Mouse (Mus musculus) MEL (cell line): ENCODE data around the gene Cdca5. TPM values are rescaled to one million over a fixed set of nuclear protein-coding genes. Genes with fewer than 3 reads are reported as not detected.
A peak's percentile ranks its signal among the peaks of the same experiment; 100 is the strongest.

Experiments used
- DNase-seq: peaks from one replicate; pipeline ENCODE4 v3.0.0; 2011; ENCODE audit warnings: low read depth, low spot score
- H3K27ac ChIP-seq: 2 replicates; pipeline ENCODE4 v1.5.1; 2012; ENCODE audit warnings: low read depth, mild to moderate bottlenecking, control low read depth, low read length, moderate library complexity; ENCODE audit not compliant: control insufficient read depth
- H3K27me3 ChIP-seq, 2 experiments: fragments of 150-350 bp in 1 of 2; sonication (generic) in 1 of 2; 2 replicates each; pipeline ENCODE4 v1.6.1; 2012; ENCODE audit warnings: low read length in 2 of 2, mild to moderate bottlenecking in 2 of 2, improper control_type of control experiment in 1 of 2, moderate library complexity in 1 of 2; ENCODE audit not compliant: insufficient read depth in 2 of 2, control insufficient read depth in 1 of 2
- H3K36me3 ChIP-seq, 2 experiments: 2 replicates each; pipeline ENCODE4 v1.6.1; 2012 to 2014; ENCODE audit warnings: low read length in 2 of 2, improper control_type of control experiment in 1 of 2, inconsistent platforms in 1 of 2, mild to moderate bottlenecking in 1 of 2; ENCODE audit not compliant: insufficient read depth in 2 of 2, control insufficient read depth in 1 of 2
- H3K4me1 ChIP-seq, 2 experiments: fragments of 150-350 bp in 1 of 2; sonication (generic) in 1 of 2; 2 replicates each; pipeline ENCODE4 v1.6.1; 2012; ENCODE audit warnings: low read length in 2 of 2, improper control_type of control experiment in 1 of 2, mild to moderate bottlenecking in 1 of 2; ENCODE audit not compliant: insufficient read depth in 2 of 2, control insufficient read depth in 1 of 2
- H3K4me3 ChIP-seq, 2 experiments: fragments of 150-350 bp in 1 of 2; sonication (generic) in 1 of 2; 2 replicates each; pipeline ENCODE4 v1.5.1; 2012; ENCODE audit warnings: low read depth in 2 of 2, low read length in 2 of 2, mild to moderate bottlenecking in 2 of 2, moderate library complexity in 2 of 2, control low read depth in 1 of 2, improper control_type of control experiment in 1 of 2; ENCODE audit not compliant: control insufficient read depth in 1 of 2, insufficient read depth in 1 of 2
- H3K79me2 ChIP-seq: 2 replicates; pipeline ENCODE4 v1.6.1; 2012; ENCODE audit warnings: mild to moderate bottlenecking, low read length, moderate library complexity; ENCODE audit not compliant: control insufficient read depth, poor library complexity, insufficient read depth
- H3K9ac ChIP-seq: 2 replicates; pipeline ENCODE4 v1.6.1; 2012; ENCODE audit warnings: low read depth, mild to moderate bottlenecking, control low read depth, low read length, moderate library complexity; ENCODE audit not compliant: control insufficient read depth, poor library complexity, severe bottlenecking
- H3K9me3 ChIP-seq: fragments of 150-350 bp; sonication (generic); replicated peaks from 2 replicates; pipeline ENCODE4 v1.6.1; 2012; ENCODE audit warnings: mild to moderate bottlenecking, low read length, improper control_type of control experiment, moderate library complexity; ENCODE audit not compliant: insufficient read depth
- BHLHE40 ChIP-seq: IDR thresholded peaks from 2 replicates; pipeline ENCODE4 v1.6.1; 2012; ENCODE audit warnings: low read depth, mild to moderate bottlenecking, inconsistent platforms, low read length, improper control_type of control experiment, borderline replicate concordance
- CHD2 ChIP-seq: IDR thresholded peaks from 2 replicates; pipeline ENCODE4 v1.6.1; 2011; ENCODE audit warnings: low read length, improper control_type of control experiment
- CTCF ChIP-seq, 3 experiments: IDR thresholded peaks in 2 of 3; conservative IDR thresholded peaks in 1 of 3; 2 replicates each; pipeline ENCODE4 v1.5.1; 2011 to 2012; ENCODE audit warnings: low read length in 3 of 3, low read depth in 2 of 3, mild to moderate bottlenecking in 2 of 3, improper control_type of control experiment in 1 of 3, inconsistent platforms in 1 of 3, mixed read lengths in 1 of 3, moderate library complexity in 1 of 3; ENCODE audit not compliant: control insufficient read depth in 1 of 3, insufficient read depth in 1 of 3, poor library complexity in 1 of 3, severe bottlenecking in 1 of 3
- ELF1 ChIP-seq: IDR thresholded peaks from 2 replicates; pipeline ENCODE4 v1.6.1; 2014; ENCODE audit warnings: low read depth, mild to moderate bottlenecking, inconsistent platforms, low read length, improper control_type of control experiment, moderate library complexity
- EP300 ChIP-seq, 2 experiments: IDR thresholded peaks; 2 replicates each; pipeline ENCODE4 v1.6.1; 2011; ENCODE audit warnings: improper control_type of control experiment in 2 of 2, low read length in 2 of 2, low read depth in 1 of 2, mild to moderate bottlenecking in 1 of 2
- GATA1 ChIP-seq: IDR thresholded peaks from 2 replicates; pipeline ENCODE4 v1.6.1; 2011; ENCODE audit warnings: low read depth, low read length, improper control_type of control experiment
- KAT2A ChIP-seq: conservative IDR thresholded peaks from 2 replicates; pipeline ENCODE4 v1.6.1; 2012; ENCODE audit warnings: low read depth, low read length, improper control_type of control experiment, inconsistent platforms
- MAX ChIP-seq: IDR thresholded peaks from 2 replicates; pipeline ENCODE4 v1.6.1; 2011; ENCODE audit warnings: low read length, improper control_type of control experiment
- MAZ ChIP-seq: IDR thresholded peaks from 2 replicates; pipeline ENCODE4 v1.6.1; 2012; ENCODE audit warnings: low read depth, mild to moderate bottlenecking, inconsistent platforms, low read length, improper control_type of control experiment
- MYB ChIP-seq: IDR thresholded peaks from 2 replicates; pipeline ENCODE4 v1.6.1; 2011; ENCODE audit warnings: mild to moderate bottlenecking, low read depth, low read length, improper control_type of control experiment
- MYC ChIP-seq: IDR thresholded peaks from 2 replicates; pipeline ENCODE4 v1.6.1; 2011; ENCODE audit warnings: low read depth, mild to moderate bottlenecking, low read length, improper control_type of control experiment, moderate library complexity
- NELFE ChIP-seq: IDR thresholded peaks from 2 replicates; pipeline ENCODE4 v1.6.1; 2011; ENCODE audit warnings: low read depth, low read length, improper control_type of control experiment
- POLR2A ChIP-seq, 2 experiments: IDR thresholded peaks; 2 replicates each; pipeline ENCODE4 v1.6.1; 2011 to 2012; ENCODE audit warnings: low read length in 2 of 2, mild to moderate bottlenecking in 2 of 2, control low read depth in 1 of 2, improper control_type of control experiment in 1 of 2, low read depth in 1 of 2, moderate library complexity in 1 of 2; ENCODE audit not compliant: control insufficient read depth in 1 of 2, insufficient read depth in 1 of 2, poor library complexity in 1 of 2
- POLR2AphosphoS2 ChIP-seq: IDR thresholded peaks from 2 replicates; pipeline ENCODE4 v1.6.1; 2011; ENCODE audit warnings: low read length, improper control_type of control experiment
- POLR2AphosphoS5 ChIP-seq: IDR thresholded peaks from 2 replicates; pipeline ENCODE4 v1.6.1; 2012; ENCODE audit warnings: low read depth, borderline replicate concordance, mild to moderate bottlenecking, inconsistent platforms, low read length, moderate library complexity, mixed read lengths
- SIN3A ChIP-seq: IDR thresholded peaks from 2 replicates; pipeline ENCODE4 v1.6.1; 2012; ENCODE audit warnings: low read length, improper control_type of control experiment, inconsistent platforms
- SMC3 ChIP-seq: IDR thresholded peaks from 2 replicates; pipeline ENCODE4 v1.6.1; 2011; ENCODE audit warnings: low read depth, low read length, improper control_type of control experiment
- TBP ChIP-seq: IDR thresholded peaks from 2 replicates; pipeline ENCODE4 v1.8.0; 2011; ENCODE audit warnings: low read depth, low read length, improper control_type of control experiment
- TCF12 ChIP-seq: IDR thresholded peaks from 2 replicates; pipeline ENCODE4 v1.6.1; 2014; ENCODE audit warnings: low read depth, mild to moderate bottlenecking, inconsistent platforms, low read length, improper control_type of control experiment, moderate library complexity
- UBTF ChIP-seq: IDR thresholded peaks from 2 replicates; pipeline ENCODE4 v1.6.1; 2012; ENCODE audit warnings: low read depth, mild to moderate bottlenecking, inconsistent platforms, low read length, improper control_type of control experiment, moderate library complexity, borderline replicate concordance; ENCODE audit not compliant: insufficient read depth
- USF2 ChIP-seq, 2 experiments: IDR thresholded peaks; 2 replicates each; pipeline ENCODE4 v1.6.1; 2011 to 2012; ENCODE audit warnings: improper control_type of control experiment in 2 of 2, low read length in 2 of 2, borderline replicate concordance in 1 of 2, inconsistent platforms in 1 of 2, low read depth in 1 of 2, mild to moderate bottlenecking in 1 of 2; ENCODE audit not compliant: insufficient read depth in 1 of 2
- ZC3H11A ChIP-seq: IDR thresholded peaks from 2 replicates; pipeline ENCODE4 v1.6.1; 2012; ENCODE audit warnings: low read depth, mild to moderate bottlenecking, inconsistent platforms, low read length, improper control_type of control experiment
- ZMIZ1 ChIP-seq: IDR thresholded peaks from 2 replicates; pipeline ENCODE4 v1.6.1; 2012; ENCODE audit warnings: low read depth, mild to moderate bottlenecking, inconsistent platforms, low read length, improper control_type of control experiment, moderate library complexity
- polyA plus RNA-seq, 2 experiments: library from polyadenylated mRNA; stranded (reverse) in 1 of 2; unstranded in 1 of 2; fragments of >175 nt in 1 of 2; fragments of >200 nt in 1 of 2; gene quantifications; 2 replicates each; pipeline versions ENCODE4 v1.2.1 to v1.2.4; 2012; ENCODE audit warnings: low replicate concordance in 2 of 2, low read depth in 1 of 2; ENCODE audit not compliant: insufficient read length in 2 of 2, insufficient read depth in 1 of 2, missing spikeins in 1 of 2
- total RNA-seq: library from RNA; depleted of rRNA; stranded (reverse); fragments of 300-350 nt; gene quantifications from 2 replicates; pipeline ENCODE4 v1.2.3, GENCODE M21; 2012

Gene Cdca5
- total and polyA plus RNA-seq, 3 experiments: 48.5 to 56.5 TPM; not detected in 1

DNA sequence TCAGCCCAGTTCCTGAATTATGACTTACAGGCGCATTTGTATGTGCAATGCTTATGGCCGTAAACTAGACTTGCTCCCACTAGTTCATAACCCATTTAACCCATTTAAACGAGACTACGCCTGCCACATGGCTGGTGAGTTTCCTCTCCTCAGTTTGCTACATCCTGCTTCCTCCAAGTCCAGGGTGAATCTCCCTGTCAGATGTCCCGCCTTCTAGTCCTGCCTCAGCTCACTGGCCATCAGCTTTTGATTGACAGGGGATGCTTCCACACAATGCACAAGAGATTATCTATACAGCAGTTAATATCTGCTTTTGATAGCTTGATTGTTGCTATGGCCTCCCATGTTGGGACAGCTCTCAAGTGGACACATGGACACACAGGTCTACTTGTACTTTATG lies 30.5 kb upstream of the Cdca5 start:
- Histone ChIP-seq H3K4me3 (no peak overlapping the region), H3K9me3 (no peaks in the 10 kb centered on the region), H3K4me1 (peaks cover 0 to 10% of the 10 kb centered on the region in 2 experiments; a peak in 1 of 4 replicates), H3K27ac (no peak overlapping the region), H3K9ac (no peak overlapping the region), H3K79me2 (peaks cover 35% of the 10 kb centered on the region), H3K27me3 (no peaks in the 10 kb centered on the region), H3K36me3 (peaks cover 10 to 18% of the 10 kb centered on the region in 2 experiments)
- TF ChIP-seq ZMIZ1 (0 out of 2 replicates have a peak, but pooled peaks have one; percentile 44), ZC3H11A (no peak), MAX (0 out of 2 replicates have a peak, but pooled peaks have one; percentile 38)
- peak; percentile 41 for DNase-seq

GRCm38 (mm10) chr19:6056696-6057095 lies 28.1 kb upstream of the Cdca5 start:
- Histone ChIP-seq H3K27ac (no peak overlapping the region), H3K9ac (peak overlapping the region; percentile 96), H3K36me3 (peaks cover 8 to 18% of the 10 kb centered on the region in 2 experiments), H3K4me1 (peaks cover 0 to 10% of the 10 kb centered on the region in 2 experiments; a peak in 1 of 4 replicates), H3K79me2 (peaks cover 39% of the 10 kb centered on the region), H3K9me3 (no peaks in the 10 kb centered on the region), H3K4me3 (peak overlapping the region; percentile 95), H3K27me3 (no peaks in the 10 kb centered on the region)
- no peak for DNase-seq
- TF ChIP-seq MAZ (no peak), SIN3A (no peak), MYC (no peak), CHD2 (no peak), BHLHE40 (no peak), ZC3H11A (no peak), EP300 (IDR thresholded peaks at IDR 0.05; ENCODE audit: low read depth in 1 of 2, low read length in 2 of 2) (no peak), TCF12 (no peak), SMC3 (no peak), MYB (no peak)

- H3K9ac ChIP-seq: peak within 1 kb of the TSS; percentile 96
- peaks cover 4 to 21% of the 10 kb centered on the region in 2 experiments for H3K36me3 ChIP-seq
- H3K9me3 ChIP-seq: no peaks in the 10 kb centered on the region
- H3K27me3 ChIP-seq: no peaks in the 10 kb centered on the region
- H3K79me2 ChIP-seq: peaks cover 46% of the 10 kb centered on the region
- H3K27ac ChIP-seq: peak within 1 kb of the TSS; percentile 67
- H3K4me1 ChIP-seq: peaks cover 0 to 15% of the 10 kb centered on the region in 2 experiments; a peak in 1 of 4 replicates
- DNase-seq: peak; percentile 98
- peak within 1 kb of the TSS; percentile 95 for H3K4me3 ChIP-seq
- TF ChIP-seq NELFE: peak; percentile 97
- peak; percentile 95 for TF ChIP-seq POLR2AphosphoS2
- no peak for TF ChIP-seq GATA1
- peak; percentile 29; the same call in 1 of the 2 replicates for TF ChIP-seq MAX
- no peak for TF ChIP-seq MYB
- peak; percentile 70; the same call in 1 of the 2 replicates for TF ChIP-seq UBTF
- TF ChIP-seq ZMIZ1: peak; percentile 74
- TF ChIP-seq POLR2A (IDR thresholded peaks at IDR 0.05; ENCODE audit: control insufficient read depth in 1 of 2, insufficient read depth in 1 of 2, low read depth in 1 of 2, low read length in 2 of 2, poor library complexity in 1 of 2): peak; percentile 88 to 98
- TF ChIP-seq ELF1: peak; percentile 84
- TF ChIP-seq USF2 (IDR thresholded peaks at IDR 0.05; ENCODE audit: borderline replicate concordance in 1 of 2, insufficient read depth in 1 of 2, low read depth in 1 of 2, low read length in 2 of 2): no peak
- TF ChIP-seq KAT2A: peak; percentile 71; the same call in 1 of the 2 replicates
- TF ChIP-seq TBP: peak; percentile 87
- TF ChIP-seq POLR2AphosphoS5: peak; percentile 73; the same call in 1 of the 2 replicates
- no peak for TF ChIP-seq SMC3
- peak; percentile 59 for TF ChIP-seq SIN3A
- 0 out of 6 replicates have a peak, but pooled peaks of 1 of the 3 experiments have one; percentile 5 for TF ChIP-seq CTCF (IDR thresholded peaks at IDR 0.05 in 2 of 3, conservative IDR thresholded peaks at IDR 0.05 in 1 of 3; ENCODE audit: control insufficient read depth in 1 of 3, insufficient read depth in 1 of 3, low read depth in 2 of 3, low read length in 3 of 3, poor library complexity in 1 of 3, severe bottlenecking in 1 of 3)
Measured at GRCm38 (mm10) chr19:6057313-6058096, 27.3 kb upstream of the Cdca5 start, which contains the start of the genes Mrpl49 and Fau. TSS of gene Mrpl49 (minus strand) at chr19:6057785. TSS of gene Fau (plus strand) at chr19:6057844.
